Mouse (Mus musculus) lung, postnatal 14 days (tissue): ENCODE measurements around the gene Sec24d.

Experiments used
- DNase-seq: peaks from one replicate; pipeline ENCODE4 v3.0.0; 2021

Gene Sec24d

GRCm38 (mm10) chr3:123298283-123298682 is 31.0 kb downstream of the Sec24d start:
- DNase-seq, result no peak

- no peak for DNase-seq
Observed at GRCm38 (mm10) chr3:123301521-123301920, 34.3 kb downstream of the Sec24d start.

- DNase-seq, result no peak
Observed at GRCm38 (mm10) chr3:123305611-123306010, 38.4 kb downstream of the Sec24d start.

- DNase-seq, result no peak
Observed at GRCm38 (mm10) chr3:123307446-123307845, 40.2 kb downstream of the Sec24d start.

GRCm38 (mm10) chr3:123309141-123309540 is 41.9 kb downstream of the Sec24d start:
- DNase-seq, result no peak

GRCm38 (mm10) chr3:123312477-123313062 is 45.3 kb downstream of the Sec24d start:
- DNase-seq, result no peak

- DNase-seq, result no peak
Observed at GRCm38 (mm10) chr3:123313477-123313876, 46.2 kb downstream of the Sec24d start.

- no peak for DNase-seq
Observed at GRCm38 (mm10) chr3:123313920-123314614, 46.8 kb downstream of the Sec24d start.

- no peak for DNase-seq
Observed at GRCm38 (mm10) chr3:123316066-123316465, 48.8 kb downstream of the Sec24d start.

- no peak for DNase-seq
Observed at GRCm38 (mm10) chr3:123317081-123317480, 49.8 kb downstream of the Sec24d start.

- DNase-seq, result no peak
Observed at GRCm38 (mm10) chr3:123320341-123320740, 53.1 kb downstream of the Sec24d start.

GRCm38 (mm10) chr3:123321612-123322011 is 54.4 kb downstream of the Sec24d start:
- DNase-seq, result no peak

- DNase-seq, result peak; percentile 27
Observed at GRCm38 (mm10) chr3:123322147-123322546, 54.9 kb downstream of the Sec24d start.

- DNase-seq, result no peak
Observed at GRCm38 (mm10) chr3:123324326-123324725, 57.1 kb downstream of the Sec24d start.

- peak; percentile 65 for DNase-seq
Observed at GRCm38 (mm10) chr3:123329251-123329650, 62.0 kb downstream of the Sec24d start.

GRCm38 (mm10) chr3:123330221-123330620 is 63.0 kb downstream of the Sec24d start:
- no peak for DNase-seq

- DNase-seq, result no peak
Observed at GRCm38 (mm10) chr3:123332330-123333054, 65.2 kb downstream of the Sec24d start.

GRCm38 (mm10) chr3:123333055-123333424 is 65.8 kb downstream of the Sec24d start:
- DNase-seq, result peak; percentile 58

GRCm38 (mm10) chr3:123334947-123335346 is 67.7 kb downstream of the Sec24d start:
- no peak for DNase-seq

- DNase-seq, result peak; percentile 51
Observed at GRCm38 (mm10) chr3:123335480-123335879, 68.2 kb downstream of the Sec24d start.

- no peak for DNase-seq
Observed at GRCm38 (mm10) chr3:123336455-123336854, 69.2 kb downstream of the Sec24d start.

GRCm38 (mm10) chr3:123336951-123337350 is 69.7 kb downstream of the Sec24d start:
- no peak for DNase-seq

- no peak for DNase-seq
Observed at GRCm38 (mm10) chr3:123337853-123338252, 70.6 kb downstream of the Sec24d start.

GRCm38 (mm10) chr3:123338666-123339195 is 71.5 kb downstream of the Sec24d start:
- peak; percentile 6 for DNase-seq
